Mouse (Mus musculus) erythroblast, embryonic 14.5 days (primary cell): Measurements from ENCODE around the gene Ppy.

Experiments
- GATA1 ChIP-seq: IDR thresholded peaks from 2 replicates; pipeline ENCODE4 v1.6.1; 2012; ENCODE audit warnings: low read length, inconsistent platforms, mixed read lengths
- TAL1 ChIP-seq: IDR thresholded peaks from 3 replicates; pipeline ENCODE4 v1.6.1; 2012; ENCODE audit warnings: low read length, inconsistent platforms, mixed read lengths

DNA sequence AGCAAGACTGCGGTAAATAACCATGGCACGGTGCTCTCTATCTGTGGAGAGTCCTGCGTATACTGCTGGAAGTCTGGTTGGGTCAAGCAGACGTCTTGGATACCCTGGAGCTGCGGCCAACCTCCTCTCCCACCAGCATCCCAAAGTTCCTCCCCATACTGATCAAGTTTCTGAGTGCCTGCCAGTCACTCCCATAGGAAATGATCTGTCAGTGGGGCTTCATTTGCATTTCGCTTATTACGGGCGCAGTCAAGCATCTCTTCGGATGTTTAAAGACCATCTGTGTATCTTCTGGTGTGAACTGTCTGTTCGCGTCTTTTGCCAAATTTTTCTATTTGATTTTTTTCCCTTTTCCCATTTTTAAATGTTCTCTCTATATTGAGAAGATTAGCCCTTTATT lies 31.5 kb downstream of the Ppy start:
- TF ChIP-seq TAL1: no peak
- no peak for TF ChIP-seq GATA1
